Mouse (Mus musculus) MEL (cell line): Measurements from ENCODE around the gene Vgf.

Experiments
- CTCF ChIP-seq, 3 experiments: IDR thresholded peaks in 2 of 3; conservative IDR thresholded peaks in 1 of 3; 2 replicates each; pipeline ENCODE4 v1.5.1; 2011 to 2012; ENCODE audit warnings: low read length in 3 of 3, low read depth in 2 of 3, mild to moderate bottlenecking in 2 of 3, improper control_type of control experiment in 1 of 3, inconsistent platforms in 1 of 3, mixed read lengths in 1 of 3, moderate library complexity in 1 of 3; ENCODE audit not compliant: control insufficient read depth in 1 of 3, insufficient read depth in 1 of 3, poor library complexity in 1 of 3, severe bottlenecking in 1 of 3
- MAFK ChIP-seq: IDR thresholded peaks from 2 replicates; pipeline ENCODE4 v1.6.1; 2011; ENCODE audit warnings: low read depth, mild to moderate bottlenecking, low read length, improper control_type of control experiment, borderline replicate concordance
- NRF1 ChIP-seq: IDR thresholded peaks from 2 replicates; pipeline ENCODE4 v1.6.1; 2014; ENCODE audit warnings: low read depth, mild to moderate bottlenecking, inconsistent platforms, low read length, improper control_type of control experiment, moderate library complexity; ENCODE audit not compliant: poor library complexity, insufficient read depth, severe bottlenecking
- POLR2A ChIP-seq, 2 experiments: IDR thresholded peaks; 2 replicates each; pipeline ENCODE4 v1.6.1; 2011 to 2012; ENCODE audit warnings: low read length in 2 of 2, mild to moderate bottlenecking in 2 of 2, control low read depth in 1 of 2, improper control_type of control experiment in 1 of 2, low read depth in 1 of 2, moderate library complexity in 1 of 2; ENCODE audit not compliant: control insufficient read depth in 1 of 2, insufficient read depth in 1 of 2, poor library complexity in 1 of 2
- ZMIZ1 ChIP-seq: IDR thresholded peaks from 2 replicates; pipeline ENCODE4 v1.6.1; 2012; ENCODE audit warnings: low read depth, mild to moderate bottlenecking, inconsistent platforms, low read length, improper control_type of control experiment, moderate library complexity

DNA sequence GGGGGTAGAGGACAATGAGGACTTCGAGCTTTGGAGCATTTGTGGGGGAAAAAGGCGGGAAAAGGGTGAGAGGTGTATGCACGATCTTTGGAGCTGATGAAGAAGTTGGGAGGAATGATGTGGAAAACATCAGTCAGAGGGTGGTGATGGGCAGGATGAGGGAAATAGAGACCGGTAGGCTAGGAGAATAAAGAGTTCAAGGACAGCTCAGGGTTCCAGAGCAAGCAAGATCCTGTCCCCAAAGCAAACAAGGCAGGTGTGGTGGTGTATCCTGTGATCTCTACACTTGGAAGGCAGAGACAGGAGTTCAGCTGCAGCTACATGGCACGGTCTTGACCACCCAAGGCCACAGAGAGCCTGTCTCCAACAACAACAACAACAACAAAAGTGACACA lies 20.1 kb downstream of the Vgf start:
- no peak for TF ChIP-seq ZMIZ1
- no peak for TF ChIP-seq CTCF (IDR thresholded peaks at IDR 0.05 in 2 of 3, conservative IDR thresholded peaks at IDR 0.05 in 1 of 3; ENCODE audit: control insufficient read depth in 1 of 3, insufficient read depth in 1 of 3, low read depth in 2 of 3, low read length in 3 of 3, poor library complexity in 1 of 3, severe bottlenecking in 1 of 3)
- TF ChIP-seq POLR2A (IDR thresholded peaks at IDR 0.05; ENCODE audit: control insufficient read depth in 1 of 2, insufficient read depth in 1 of 2, low read depth in 1 of 2, low read length in 2 of 2, poor library complexity in 1 of 2), result no peak
- TF ChIP-seq MAFK, result no peak
- no peak for TF ChIP-seq NRF1
